Mouse (Mus musculus) midbrain, embryonic 14.5 days (tissue): ENCODE results near the gene Zscan26. TPM values are rescaled to one million over a fixed set of nuclear protein-coding genes. Genes with fewer than 3 reads are reported as not detected.
"Not testable (repeated sequence)": the region's sequence is repeated elsewhere in the genome, so short reads cannot be mapped to it uniquely, and the experiment has no call there.

ENCODE experiments used
- ATAC-seq: fragments of 200-750 bp; cut with Nextera tagmentation; 2 replicates; pipeline ENCODE4 v1.8.0; 2017; ENCODE audit warnings: moderate number of reproducible peaks, moderate library complexity; ENCODE audit not compliant: low FRiP score, low TSS enrichment
- DNase-seq: peaks from one replicate; pipeline ENCODE4 v3.0.0-alpha.2; 2015
- H3K27ac ChIP-seq: fragments of 300-500 bp; sonication (generic); replicated peaks from 2 replicates; pipeline ENCODE4 v1.5.1; 2014; ENCODE audit warnings: mild to moderate bottlenecking, low read depth, low read length, moderate library complexity
- H3K27me3 ChIP-seq: fragments of 300-500 bp; sonication (generic); 2 replicates; pipeline ENCODE4 v1.6.1; 2014; ENCODE audit warnings: low read length, control low read depth, mixed read lengths; ENCODE audit not compliant: control insufficient read depth, insufficient read depth
- H3K36me3 ChIP-seq: fragments of 300-500 bp; sonication (generic); 2 replicates; pipeline ENCODE4 v1.6.1; 2014; ENCODE audit warnings: low read length, control low read depth; ENCODE audit not compliant: control insufficient read depth, insufficient read depth
- H3K4me1 ChIP-seq: fragments of 300-500 bp; sonication (generic); 2 replicates; pipeline ENCODE4 v1.6.1; 2014; ENCODE audit warnings: mild to moderate bottlenecking, antibody characterized with exemption, low read length, control low read depth; ENCODE audit not compliant: control insufficient read depth, insufficient read depth
- H3K4me2 ChIP-seq: fragments of 300-500 bp; sonication (generic); 2 replicates; pipeline ENCODE4 v1.6.1; 2014; ENCODE audit warnings: mild to moderate bottlenecking, low read length, moderate library complexity
- H3K4me3 ChIP-seq: fragments of 300-500 bp; sonication (generic); replicated peaks from 2 replicates; pipeline ENCODE4 v1.5.1; 2014; ENCODE audit warnings: low read depth, low read length
- H3K9ac ChIP-seq: fragments of 300-500 bp; sonication (generic); replicated peaks from 2 replicates; pipeline ENCODE4 v1.6.1; 2014; ENCODE audit warnings: mild to moderate bottlenecking, low read length, moderate library complexity
- H3K9me3 ChIP-seq: fragments of 300-500 bp; sonication (generic); 2 replicates; pipeline ENCODE4 v1.6.1; 2016; ENCODE audit warnings: low read length, control low read depth, mixed read lengths; ENCODE audit not compliant: control insufficient read depth
- WGBS: fragments of 180-500 bp; shearing (Covaris S2); extraction: QIAGEN DNeasy Blood & Tissue Kit; methylation state at CpG from one replicate; pipeline ENCODE4 v1.1.7; 2014; 5-methylcytosine and 5-hydroxymethylcytosine counted together
- polyA plus RNA-seq: library from polyadenylated mRNA; unstranded; fragments of >200 nt; fragmentation: Nextera tagmentation; extraction: Ambion mirVana; gene quantifications from 2 replicates; pipeline ENCODE4 v1.2.1, GENCODE M21; 2014

Gene Zscan26
- polyA plus RNA-seq, 1 experiment from 2014 or later = 15.7 TPM

GRCm38 (mm10) chr13:21469097-21469496 is 15.6 kb upstream of the Zscan26 start:
- H3K9me3 ChIP-seq = no peaks in the 10 kb centered on the region
- peak overlapping the region; percentile 66 for H3K4me2 ChIP-seq
- WGBS = 13% methylated on average over 9 of the region's 9 CpGs
- H3K27ac ChIP-seq = no peak overlapping the region
- H3K9ac ChIP-seq = no peak overlapping the region
- 0 out of 2 replicates have a peak, but pooled peaks cover 3% of the 10 kb centered on the region for H3K27me3 ChIP-seq
- H3K4me3 ChIP-seq = no peak overlapping the region
- DNase-seq = no peak
- H3K36me3 ChIP-seq = no peaks in the 10 kb centered on the region
- ATAC-seq = no peak
- no peaks in the 10 kb centered on the region for H3K4me1 ChIP-seq

GRCm38 (mm10) chr13:21468061-21469019 is 14.8 kb upstream of the Zscan26 start, which contains the start of gene Nkapl:
Nkapl (minus strand) TSS chr13:21468509.
- ATAC-seq (peak; percentile 96), DNase-seq (peak; percentile 93)
- Histone ChIP-seq H3K27me3 (0 out of 2 replicates have a peak, but pooled peaks cover 3% of the 10 kb centered on the region), H3K9me3 (no peaks in the 10 kb centered on the region), H3K4me2 (peak within 1 kb of the TSS; percentile 66), H3K4me1 (no peaks in the 10 kb centered on the region), H3K27ac (peak within 1 kb of the TSS; percentile 73), H3K36me3 (no peaks in the 10 kb centered on the region), H3K4me3 (peak within 1 kb of the TSS; percentile 53), H3K9ac (peak within 1 kb of the TSS; percentile 66)
- 1% methylated on average over 54 of the region's 54 CpGs for WGBS

- H3K4me1 ChIP-seq = no peaks in the 10 kb centered on the region
- no peak for DNase-seq
- WGBS = 86% methylated on average over 10 of the region's 10 CpGs
- no peaks in the 10 kb centered on the region for H3K9me3 ChIP-seq
- H3K27ac ChIP-seq = no peak overlapping the region
- H3K9ac ChIP-seq = no peak overlapping the region
- H3K36me3 ChIP-seq = no peaks in the 10 kb centered on the region
- H3K4me3 ChIP-seq = no peak overlapping the region
- no peak for ATAC-seq
- H3K27me3 ChIP-seq = 0 out of 2 replicates have a peak, but pooled peaks cover 3% of the 10 kb centered on the region
- no peak overlapping the region for H3K4me2 ChIP-seq
These were observed 13.8 kb upstream of the Zscan26 start for GRCm38 (mm10) chr13:21467336-21467735.

- not testable (repeated sequence) for H3K4me2 ChIP-seq, H3K9me3 ChIP-seq, DNase-seq, H3K4me3 ChIP-seq, H3K9ac ChIP-seq, H3K36me3 ChIP-seq, H3K27ac ChIP-seq, H3K4me1 ChIP-seq, H3K27me3 ChIP-seq, ATAC-seq
- 57% methylated on average over 9 of the region's 9 CpGs for WGBS
These were observed 9.0 kb upstream of the Zscan26 start for GRCm38 (mm10) chr13:21462516-21462915.

DNA sequence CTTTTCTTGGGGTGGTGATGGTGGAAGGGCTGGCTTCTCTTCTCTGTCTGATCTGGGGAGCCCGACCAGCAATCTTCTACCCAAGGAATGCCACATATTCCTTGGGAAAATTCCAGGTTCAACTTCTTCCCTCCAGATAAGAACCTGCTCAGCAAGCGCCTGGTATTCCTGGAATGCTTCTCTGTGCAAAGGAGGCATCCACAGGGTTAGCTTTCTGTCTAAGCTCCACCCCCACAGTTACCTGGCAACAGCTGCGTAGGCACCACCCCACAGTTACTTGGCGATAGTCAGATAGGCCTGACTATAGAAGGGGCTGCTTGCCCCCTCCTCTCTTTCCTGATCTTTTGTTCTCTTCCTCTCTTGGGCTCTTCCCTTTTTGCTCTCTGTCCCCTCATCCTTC is 2.8 kb upstream of the Zscan26 start:
- ATAC-seq (no peak), DNase-seq (no peak)
- Histone ChIP-seq H3K36me3 (no peaks in the 10 kb centered on the region), H3K4me1 (peaks cover 11% of the 10 kb centered on the region), H3K9ac (no peak overlapping the region), H3K27ac (no peak overlapping the region), H3K27me3 (no peaks in the 10 kb centered on the region), H3K9me3 (no peaks in the 10 kb centered on the region), H3K4me3 (no peak overlapping the region), H3K4me2 (no peak overlapping the region)
- WGBS = 10% methylated on average over 4 of the region's 4 CpGs

GRCm38 (mm10) chr13:21454133-21454532 is 603 bp upstream of the Zscan26 start:
- no peak for DNase-seq
- H3K27me3 ChIP-seq = no peaks in the 10 kb centered on the region
- peaks cover 2% of the 10 kb centered on the region; the same call in 1 of the 2 replicates for H3K36me3 ChIP-seq
- H3K9ac ChIP-seq = no peak overlapping the region
- peak overlapping the region; percentile 63; the same call in 1 of the 2 replicates for H3K4me2 ChIP-seq
- ATAC-seq = no peak
- H3K4me1 ChIP-seq = peaks cover 11% of the 10 kb centered on the region
- H3K4me3 ChIP-seq = no peak overlapping the region; the same call in 1 of the 2 replicates
- 86% methylated on average over 3 of the region's 3 CpGs for WGBS
- H3K9me3 ChIP-seq = no peaks in the 10 kb centered on the region
- no peak overlapping the region for H3K27ac ChIP-seq

DNA sequence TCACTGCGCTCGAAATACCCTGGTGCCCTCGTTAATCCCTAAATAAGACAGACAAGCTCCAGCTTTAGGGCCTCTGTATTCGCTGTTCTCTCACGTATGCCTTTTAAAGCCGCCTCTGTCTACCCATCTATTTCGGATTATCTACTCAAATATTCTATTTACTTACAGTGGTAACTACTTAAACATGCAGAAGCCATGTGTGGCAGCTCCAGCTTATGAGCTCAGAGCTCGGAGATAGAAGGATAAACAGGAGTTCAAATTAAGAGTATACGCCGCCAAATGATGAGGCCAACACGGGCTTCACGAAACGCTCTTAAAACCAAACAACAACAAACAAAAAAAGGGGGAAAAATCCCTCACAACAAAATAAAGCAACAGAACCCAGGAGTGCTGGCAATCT is 488 bp downstream of the Zscan26 start:
- H3K4me2 ChIP-seq = peak overlapping the region; percentile 63
- no peaks in the 10 kb centered on the region for H3K9me3 ChIP-seq
- no peaks in the 10 kb centered on the region for H3K27me3 ChIP-seq
- H3K36me3 ChIP-seq = peaks cover 12% of the 10 kb centered on the region
- DNase-seq (peak; percentile 8), ATAC-seq (no peak; the same call in 1 of the 2 replicates)
- WGBS = 1% methylated on average over 13 of the region's 13 CpGs
- peak overlapping the region; percentile 76; the same call in 1 of the 2 replicates for H3K27ac ChIP-seq
- H3K4me1 ChIP-seq = peaks cover 11% of the 10 kb centered on the region
- H3K9ac ChIP-seq = peak overlapping the region; percentile 65
- peak overlapping the region; percentile 71 for H3K4me3 ChIP-seq

DNA sequence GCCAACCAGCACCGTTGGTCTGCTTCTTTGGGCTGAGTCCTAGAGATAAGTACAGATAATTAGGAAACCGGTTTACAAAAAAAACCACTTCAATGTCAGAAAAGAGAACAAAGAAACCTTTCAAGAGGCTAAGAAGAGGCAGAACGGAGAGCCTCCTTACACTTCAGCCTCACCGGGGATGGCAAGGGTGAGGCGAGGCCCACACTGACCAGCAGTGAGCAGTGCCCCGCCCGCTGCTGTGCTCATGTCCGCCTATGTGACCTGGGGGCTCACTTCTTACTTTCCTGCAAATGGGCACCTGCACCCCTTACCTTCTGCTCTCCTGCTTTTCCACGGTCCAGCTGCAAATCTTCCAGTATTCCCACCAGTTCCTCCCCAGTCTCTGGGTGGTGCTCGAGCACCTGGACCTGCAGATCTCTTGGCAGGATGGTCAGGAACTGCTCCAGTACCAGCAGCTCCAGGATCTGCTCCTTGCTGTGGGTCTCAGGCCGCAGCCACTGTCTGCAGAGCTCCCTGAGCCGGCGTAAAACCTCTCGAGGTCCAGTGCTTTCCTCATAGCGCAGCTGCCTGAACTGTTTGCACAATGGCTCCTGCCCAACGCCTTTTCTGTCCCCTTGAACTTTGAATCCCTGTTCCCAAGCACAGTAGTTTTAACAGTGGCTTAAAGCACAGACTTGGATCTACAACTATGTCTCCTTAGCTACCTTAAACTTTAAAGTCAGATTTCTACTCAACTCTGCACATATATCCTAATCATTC is 5.5 kb downstream of the Zscan26 start:
- H3K4me2 ChIP-seq = no peak overlapping the region
- no peaks in the 10 kb centered on the region for H3K9me3 ChIP-seq

More for the DNA sequence above, 5.5 kb downstream of the Zscan26 start:
- Histone ChIP-seq H3K27me3 (no peaks in the 10 kb centered on the region), H3K27ac (no peak overlapping the region), H3K36me3 (peaks cover 59% of the 10 kb centered on the region), H3K9ac (no peak overlapping the region), H3K4me3 (no peak overlapping the region), H3K4me1 (peaks cover 11% of the 10 kb centered on the region)
- no peak for DNase-seq
- WGBS = 88% methylated on average over 16 of the region's 16 CpGs
- ATAC-seq = no peak
